Mouse (Mus musculus) heart, postnatal 25 days (tissue): ENCODE results near the gene Cecr2. TPM values are rescaled to one million over a fixed set of nuclear protein-coding genes. Genes with fewer than 3 reads are reported as not detected.
A peak's percentile ranks its signal among the peaks of the same experiment; 100 is the strongest.

Experiments
- DNase-seq: peaks from one replicate; pipeline ENCODE4 v3.0.0; 2022; ENCODE audit warnings: low spot score
- intact Hi-C: fragments of 180-260 bp; cut with DNase I; formaldehyde crosslinking; loops from one replicate; pipeline ENCODE4 v1.15.1; 2025
- total RNA-seq, 2 experiments: library from RNA; stranded (reverse); gene quantifications; 2 replicates each; pipeline ENCODE4 v1.2.3; 2021

Gene Cecr2
- total RNA-seq, 2 experiments from 2014 or later, result 15.3 to 16.2 TPM

DNA sequence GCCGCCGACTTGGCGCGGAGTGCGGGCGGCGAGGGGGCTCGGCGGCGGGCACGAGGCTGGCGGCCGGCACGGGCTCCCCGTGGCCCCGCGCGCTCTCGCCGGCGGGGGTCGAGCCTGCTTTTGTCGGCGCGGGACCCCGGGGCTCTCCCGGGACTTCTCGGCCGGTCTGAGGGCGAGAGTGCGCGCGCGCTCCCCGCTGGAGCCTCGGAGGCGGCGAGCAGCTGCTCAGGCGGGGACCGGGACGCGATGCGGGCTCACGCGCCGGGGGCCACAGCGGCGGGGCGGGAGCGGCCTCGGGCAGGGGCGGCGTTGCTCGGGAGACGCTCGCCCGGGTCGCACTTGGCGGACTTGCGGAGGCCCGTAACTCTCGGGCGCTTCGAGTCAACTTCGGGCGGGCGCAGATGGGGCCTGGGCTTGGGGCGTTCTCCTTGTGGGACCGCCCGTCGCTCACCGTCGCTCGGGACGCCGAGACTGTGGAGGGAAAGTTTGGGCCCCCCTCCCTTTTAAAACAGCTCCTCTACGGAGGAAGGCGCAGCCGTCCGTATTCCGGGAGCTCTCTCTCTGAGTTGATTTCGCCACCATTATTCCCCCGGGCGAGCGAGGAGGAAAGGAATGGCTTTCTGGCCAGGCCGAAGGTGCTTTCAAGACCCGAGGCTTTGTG, 722 bp downstream of the Cecr2 start:
- intact Hi-C loops, result loop anchor here (1.0 to 5.0 kb wide), 2 partner anchors 70 to 128 kb away; no protein-coding TSS in a partner anchor
- peak; percentile 12 for DNase-seq

DNA sequence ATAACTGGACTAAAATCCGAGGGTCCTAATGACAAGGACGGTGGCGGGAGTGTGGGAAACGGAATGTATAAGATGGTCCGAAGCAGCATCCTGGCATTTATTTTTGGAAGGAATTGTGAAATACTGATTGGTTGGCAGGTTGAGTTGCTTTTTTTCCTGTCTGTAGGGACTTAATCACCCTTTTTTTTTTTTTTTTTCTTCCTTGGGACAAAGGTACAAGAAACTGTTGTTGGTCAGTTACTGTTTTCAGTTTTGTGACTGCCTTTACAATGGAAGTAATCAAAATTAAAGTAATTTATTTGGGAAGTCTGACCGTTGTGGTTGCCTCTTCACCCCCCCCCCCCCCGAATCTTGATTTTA, 1.2 kb downstream of the Cecr2 start:
- DNase-seq, result no peak
- intact Hi-C loops, result loop anchor here (1.0 to 5.0 kb wide), 2 partner anchors 70 to 128 kb away; no protein-coding TSS in a partner anchor

DNA sequence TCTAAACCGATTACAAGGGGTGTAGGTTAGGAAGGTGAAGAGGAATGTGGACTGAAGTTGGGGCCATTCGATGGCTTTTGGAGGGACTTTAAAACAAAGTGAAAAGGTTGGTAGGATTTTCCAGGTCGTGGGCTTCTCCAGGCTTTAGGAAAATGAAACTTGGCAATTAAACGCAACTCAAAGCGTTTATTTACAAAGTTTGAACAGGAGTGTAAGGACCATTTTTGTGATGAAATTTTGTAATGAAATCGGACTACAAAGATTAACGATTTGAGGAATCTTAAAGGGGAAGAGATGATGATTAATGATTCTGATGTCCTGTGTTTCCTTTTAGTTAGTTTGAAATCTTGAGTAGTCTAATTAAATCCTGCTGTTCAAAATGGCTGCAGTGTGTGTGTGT, 1.7 kb downstream of the Cecr2 start:
- intact Hi-C loops, result loop anchor here (1.0 to 5.0 kb wide), 2 partner anchors 69 to 129 kb away; no protein-coding TSS in a partner anchor
- no peak for DNase-seq

DNA sequence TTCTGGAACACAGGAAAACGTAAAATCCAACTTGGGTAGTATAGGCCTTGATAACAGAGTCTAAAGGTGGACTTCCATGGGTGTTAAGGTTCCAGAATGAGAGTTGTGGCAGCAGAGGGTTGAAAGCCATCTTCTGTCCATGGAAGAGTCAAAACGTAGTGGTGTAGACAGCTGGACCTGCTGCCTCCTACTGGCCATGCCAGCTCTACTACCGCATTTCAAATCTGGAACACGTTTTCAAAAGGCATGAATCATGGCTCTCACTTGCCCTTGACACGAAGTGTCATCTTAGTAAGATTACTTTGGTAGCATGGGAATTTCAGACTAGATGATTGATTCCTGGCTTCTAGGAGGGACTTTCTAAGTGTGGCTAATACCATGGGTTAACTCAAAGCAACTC, 8.0 kb downstream of the Cecr2 start:
- intact Hi-C loops, result loop anchor here (5.0 kb wide), 1 partner anchor 72 kb away; no protein-coding TSS in a partner anchor

DNA sequence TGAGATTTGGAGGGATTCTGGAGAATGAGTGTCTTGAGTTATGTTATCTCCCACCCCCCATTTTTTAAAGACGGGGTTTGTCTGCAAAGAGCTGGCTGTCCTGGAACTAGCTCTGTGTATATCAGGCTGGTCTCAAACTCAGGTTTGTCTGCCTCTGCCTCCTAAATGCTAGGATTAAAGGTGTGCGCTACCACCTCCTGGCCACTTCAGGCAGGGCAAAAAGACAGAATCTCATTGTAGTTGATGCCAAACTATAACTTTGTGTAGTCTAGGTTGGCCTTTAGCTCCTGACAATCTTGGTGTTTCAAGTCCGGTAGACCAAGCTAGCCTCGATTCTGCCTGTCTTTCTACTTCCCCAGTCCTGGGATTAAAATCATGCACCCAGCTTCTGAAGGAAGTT, 8.7 kb downstream of the Cecr2 start:
- no peak for DNase-seq
- intact Hi-C loops, result loop anchor here (5.0 kb wide), 1 partner anchor 73 kb away; no protein-coding TSS in a partner anchor

More for the DNA sequence above, 8.0 kb downstream of the Cecr2 start:
- DNase-seq, result no peak

DNA sequence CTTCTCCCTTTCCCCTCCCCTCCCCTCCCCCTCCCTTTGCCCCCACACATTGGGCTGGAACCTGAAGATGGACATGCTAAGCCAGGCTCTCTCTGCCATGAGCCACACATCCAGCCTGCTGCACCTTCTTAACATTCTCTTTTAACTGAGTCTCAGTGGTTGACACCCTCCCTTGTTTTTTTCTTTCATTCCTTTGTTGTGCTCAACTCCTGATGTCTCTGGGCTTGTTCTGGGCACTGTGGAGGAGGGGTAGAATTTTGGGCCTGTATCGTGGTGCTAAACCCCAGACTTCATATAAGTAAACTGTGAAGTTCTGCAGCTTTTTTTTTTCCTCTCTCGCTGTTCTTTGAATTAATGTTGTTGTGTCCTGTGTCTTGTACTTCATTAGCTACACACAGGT, 9.8 kb downstream of the Cecr2 start:
- intact Hi-C loops, result no loop called here
- DNase-seq, result no peak

DNA sequence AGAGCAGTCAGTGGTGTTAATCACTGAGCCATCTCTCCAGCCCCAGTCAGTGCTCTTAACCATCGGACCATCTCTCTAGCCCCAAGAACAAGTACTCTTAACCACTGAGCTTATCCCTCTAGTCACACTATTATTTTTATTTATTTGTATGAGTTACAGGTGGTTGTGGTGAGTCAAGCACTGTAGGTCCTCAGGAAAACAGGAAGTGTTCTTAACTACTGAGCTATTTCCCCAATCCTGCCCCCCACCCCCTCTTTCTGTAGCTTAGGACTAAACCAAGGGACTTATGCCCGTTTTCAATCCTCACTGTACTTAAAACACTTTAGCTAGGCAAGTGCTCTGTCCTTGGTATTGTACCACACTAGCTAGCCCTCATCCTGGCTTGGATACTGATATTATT, 17.2 kb downstream of the Cecr2 start:
- intact Hi-C loops, result no loop called here
- DNase-seq, result no peak

DNA sequence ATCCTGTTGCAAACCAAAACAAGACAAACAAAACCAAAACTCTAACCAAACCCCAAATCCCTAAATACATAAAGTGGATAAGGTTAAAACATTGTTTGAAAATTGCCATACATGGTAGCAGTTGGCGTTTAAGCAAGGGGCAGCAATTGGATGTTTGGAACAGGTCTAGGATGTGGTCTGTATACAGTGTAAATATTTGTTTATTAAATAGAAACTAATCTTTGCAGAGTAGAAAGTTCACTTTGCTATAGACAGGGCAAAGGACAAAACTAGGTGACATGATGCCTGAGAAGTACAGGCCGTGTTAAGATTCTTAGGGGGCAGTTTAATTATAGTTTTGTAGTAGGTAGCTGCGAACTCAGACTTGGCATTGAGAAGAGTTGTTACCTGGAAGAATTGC, 18.6 kb downstream of the Cecr2 start:
- intact Hi-C loops, result no loop called here
- DNase-seq, result no peak

DNA sequence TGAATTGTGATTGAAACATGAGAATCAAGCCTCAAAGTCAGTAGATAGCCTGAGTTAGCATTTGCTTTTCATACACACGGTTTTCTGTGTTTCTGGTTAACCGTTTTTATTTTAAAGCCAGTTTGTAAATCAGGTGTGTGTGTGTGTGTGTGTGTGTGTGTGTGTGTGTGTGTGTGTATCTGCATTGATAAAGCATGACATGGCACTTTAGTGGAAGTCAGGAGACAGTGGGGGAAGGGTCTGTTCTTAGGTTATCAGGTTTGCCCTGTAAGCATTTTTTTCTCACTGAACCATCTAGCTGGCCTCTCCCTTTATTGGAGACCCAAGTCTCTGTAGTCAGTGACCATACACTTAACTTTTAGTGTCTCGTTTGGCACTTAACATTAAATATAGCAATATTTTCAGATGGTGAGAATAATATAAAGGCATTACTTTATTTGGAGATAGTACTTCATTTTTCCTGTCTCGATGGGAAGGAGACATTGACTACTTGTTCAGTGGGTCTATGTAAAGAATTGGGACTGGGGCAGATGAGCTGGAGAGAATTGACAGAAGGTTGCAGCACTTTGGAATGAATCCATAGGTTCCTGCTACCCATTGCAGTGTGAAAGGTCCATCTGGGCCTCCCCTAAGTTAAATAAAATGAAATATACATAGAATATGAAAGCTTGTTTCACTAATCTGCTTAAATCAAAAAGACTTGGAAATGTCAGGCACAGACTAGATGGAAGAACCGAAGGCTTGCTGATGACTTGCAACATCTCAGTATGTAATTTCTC, 20.9 kb downstream of the Cecr2 start:
- DNase-seq, result no peak
- intact Hi-C loops, result no loop called here

DNA sequence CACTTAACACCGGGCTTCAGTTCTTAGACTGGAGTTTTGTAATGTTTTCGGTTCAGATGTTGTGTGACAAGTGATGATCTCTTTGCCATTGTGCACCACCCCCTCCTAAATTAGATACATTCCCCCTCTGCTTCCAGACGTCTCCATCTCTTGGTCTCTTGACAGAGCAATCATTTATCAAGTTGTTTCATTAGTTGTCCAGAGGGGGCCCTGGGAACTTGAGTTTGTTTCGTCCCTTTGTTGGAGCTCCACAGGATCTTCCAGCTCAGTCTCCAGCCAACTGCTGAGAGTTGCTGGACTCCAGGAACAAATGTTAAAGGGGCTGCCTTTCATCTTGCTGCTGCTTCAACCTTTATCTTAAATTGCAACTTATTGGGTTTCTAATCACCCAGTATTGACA, 34.1 kb downstream of the Cecr2 start:
- DNase-seq, result no peak
- intact Hi-C loops, result no loop called here

DNA sequence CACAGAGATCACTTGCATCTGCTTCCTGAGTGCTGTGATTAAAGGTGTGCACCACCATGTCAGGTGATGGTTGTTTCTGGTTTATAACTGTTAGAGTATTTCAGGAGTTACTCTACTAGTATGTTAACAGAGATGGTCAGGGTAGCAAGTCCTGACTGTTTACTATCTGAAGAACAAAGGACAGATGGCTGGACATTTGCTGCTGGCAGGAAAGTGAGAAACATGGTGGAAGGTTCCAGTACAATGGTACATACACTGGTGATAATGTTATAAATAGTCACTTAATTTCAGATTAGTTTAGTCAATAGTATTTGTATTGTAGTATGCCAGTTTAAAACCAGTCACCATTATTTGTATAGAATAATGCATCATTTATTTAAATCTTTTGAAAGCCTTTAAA, 38.2 kb downstream of the Cecr2 start:
- no peak for DNase-seq
- intact Hi-C loops, result no loop called here

DNA sequence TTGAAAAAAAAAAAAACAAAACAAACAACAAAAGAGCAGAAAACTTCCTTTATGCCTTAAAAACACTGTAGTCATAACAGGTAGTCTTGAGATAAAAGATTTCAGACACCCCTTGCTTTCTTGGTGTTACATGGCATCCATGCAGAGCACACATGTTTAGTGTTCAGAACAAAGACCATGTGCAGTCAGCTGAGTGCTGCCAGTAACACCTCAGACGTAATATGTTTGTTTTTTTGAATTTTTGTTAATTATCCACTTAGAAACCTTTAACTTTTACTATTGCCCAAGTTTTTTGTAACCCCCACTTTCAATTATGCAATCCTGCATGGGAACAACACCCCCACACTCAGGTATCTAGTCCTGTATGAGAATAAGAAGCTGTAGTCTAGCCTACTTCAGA, 42.6 kb downstream of the Cecr2 start:
- no peak for DNase-seq
- intact Hi-C loops, result no loop called here

DNA sequence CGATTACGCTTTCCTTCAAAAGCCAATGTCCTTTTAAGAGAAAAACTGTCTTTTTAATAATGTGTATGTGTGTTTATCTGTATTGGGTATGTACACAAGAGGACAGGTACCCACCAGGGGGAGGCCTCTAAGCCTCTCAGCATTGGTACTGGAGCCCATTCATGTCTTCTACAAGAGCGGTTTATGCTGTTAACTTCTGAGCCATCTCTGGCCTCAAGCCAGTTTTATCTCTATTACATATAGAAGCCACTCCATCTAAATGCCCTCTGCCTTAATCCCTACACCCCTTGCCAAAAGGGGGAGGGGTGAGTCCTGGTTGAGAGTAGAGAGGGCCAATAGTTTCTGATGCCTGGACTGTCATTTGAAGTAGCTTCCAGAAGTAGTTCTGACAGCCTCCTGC, 48.6 kb downstream of the Cecr2 start:
- intact Hi-C loops, result no loop called here

DNA sequence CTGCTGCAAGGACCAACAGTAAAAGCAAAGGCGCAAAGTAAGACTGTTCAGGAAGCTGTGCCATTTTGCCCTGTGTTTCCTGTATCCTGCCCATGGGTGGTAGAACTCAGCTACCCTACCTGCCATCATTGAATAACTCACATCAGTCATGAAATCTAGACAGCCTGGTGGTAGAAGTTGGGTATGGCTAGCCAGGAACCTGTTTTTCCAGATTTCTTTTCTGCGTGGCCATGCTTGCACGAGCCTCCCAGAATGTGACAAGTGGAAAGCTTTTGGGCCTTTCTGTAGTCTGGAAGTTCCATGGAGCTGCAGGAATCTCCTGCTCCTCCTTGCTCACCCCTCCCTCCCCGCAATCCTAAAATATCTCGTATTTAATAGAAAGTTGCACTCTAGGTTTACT, 49.1 kb downstream of the Cecr2 start:
- intact Hi-C loops, result no loop called here

More for the DNA sequence above, 48.6 kb downstream of the Cecr2 start:
- no peak for DNase-seq

DNA sequence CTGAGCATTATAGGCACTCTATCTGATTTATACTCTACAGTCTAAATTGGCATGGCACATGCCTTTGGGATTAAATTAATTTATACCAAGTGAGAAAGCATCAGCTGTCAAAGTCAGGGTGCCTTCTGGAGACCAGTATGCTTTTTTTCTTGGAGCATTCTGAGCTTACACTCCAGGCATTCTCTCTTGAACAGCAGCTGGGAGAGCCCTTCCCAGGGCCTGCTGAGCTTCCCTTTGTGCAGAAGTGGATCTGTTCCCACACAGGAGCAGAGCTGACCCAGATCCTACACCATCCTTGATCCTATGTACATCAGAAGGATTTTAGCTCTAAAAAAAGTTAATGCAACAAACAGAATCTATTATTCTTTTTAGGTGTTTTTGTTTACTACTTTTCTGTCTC, 49.7 kb downstream of the Cecr2 start:
- intact Hi-C loops, result no loop called here
- no peak for DNase-seq

More for the DNA sequence above, 49.1 kb downstream of the Cecr2 start:
- no peak for DNase-seq

DNA sequence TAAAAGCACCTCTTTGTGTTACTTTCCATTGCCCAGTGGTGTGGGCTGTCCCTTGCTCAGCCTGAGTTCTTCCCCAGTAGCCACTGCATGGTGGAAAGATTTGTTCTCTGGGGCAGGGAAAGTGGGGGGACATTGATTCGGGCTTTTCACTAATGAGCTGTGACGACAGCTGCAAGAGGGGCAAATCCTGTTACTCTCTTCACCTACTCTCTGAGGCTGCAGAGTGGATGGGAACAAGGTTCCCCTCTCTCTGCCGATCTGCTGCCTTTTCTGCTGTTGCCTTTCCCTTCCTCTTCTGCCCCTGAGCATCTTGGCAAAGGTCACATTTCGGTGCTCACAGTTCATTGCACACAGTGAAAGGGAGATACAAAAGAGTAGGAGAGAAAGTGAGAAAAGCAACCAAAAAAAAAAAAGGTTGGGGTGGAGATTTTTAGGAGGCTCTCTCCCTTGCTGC, 50.4 kb downstream of the Cecr2 start:
- intact Hi-C loops, result no loop called here
- no peak for DNase-seq

DNA sequence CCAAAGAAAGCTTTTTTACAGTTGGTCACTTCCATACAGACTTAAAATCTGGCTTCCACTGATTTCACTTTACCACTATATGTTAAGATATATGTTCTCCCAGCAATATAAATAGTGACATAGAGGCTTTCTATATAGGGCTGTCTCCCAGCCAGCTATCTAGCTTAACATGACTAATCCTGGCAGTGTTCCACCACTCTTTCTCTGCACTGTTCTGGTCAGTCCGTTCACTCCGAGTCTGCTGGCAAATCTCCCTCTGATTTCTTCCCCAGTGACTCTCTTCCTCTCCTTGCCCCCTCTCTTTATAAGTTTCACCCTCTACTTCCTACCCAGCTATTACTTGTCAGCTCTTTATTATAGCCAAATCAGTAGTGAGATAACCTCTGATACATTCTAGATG, 59.8 kb downstream of the Cecr2 start:
- intact Hi-C loops, result no loop called here
- DNase-seq, result no peak

DNA sequence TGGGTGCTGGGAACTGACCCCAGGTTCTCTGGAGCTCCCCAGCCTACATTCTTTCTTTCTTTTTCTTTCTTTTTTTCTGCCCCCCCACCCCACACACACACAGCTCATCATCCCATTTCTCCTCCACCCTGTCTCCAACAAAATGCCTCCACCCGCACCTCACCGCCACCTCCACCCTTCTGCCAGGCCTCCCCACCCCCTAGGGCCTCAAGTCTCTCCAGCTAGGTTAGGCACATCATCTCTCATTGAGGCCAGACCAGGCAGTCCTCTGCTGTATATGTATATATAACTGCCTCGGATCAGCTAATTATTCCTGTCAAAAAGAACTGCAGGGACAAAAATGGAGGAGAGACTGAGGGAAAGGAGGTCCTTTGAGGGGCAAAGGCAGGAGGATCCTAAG, 69.8 kb downstream of the Cecr2 start:
- DNase-seq, result no peak
- intact Hi-C loops, result loop anchor here (1.0 to 5.0 kb wide), 4 partner anchors 69 to 197 kb away; partner anchors contain the start of gene Cecr2

DNA sequence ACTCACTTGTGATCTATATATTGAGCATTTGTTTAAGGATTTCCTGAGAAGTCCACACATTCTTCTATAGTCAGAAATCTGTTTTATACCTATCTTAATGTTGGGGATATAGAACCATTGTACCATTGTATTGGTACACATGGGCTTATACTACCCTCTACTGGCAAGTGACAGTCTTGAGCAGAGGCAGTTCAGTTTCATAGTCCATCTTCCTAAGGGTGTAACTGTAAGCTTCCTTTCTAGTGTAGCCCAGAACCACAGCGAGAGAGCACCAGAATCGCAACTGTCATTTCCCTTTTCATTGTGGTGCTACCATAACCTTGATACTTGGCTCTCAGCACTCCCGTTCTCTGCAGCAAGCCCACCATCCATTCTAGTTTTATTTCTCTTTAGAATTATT, 70.4 kb downstream of the Cecr2 start:
- DNase-seq, result no peak
- intact Hi-C loops, result loop anchor here (1.0 to 5.0 kb wide), 4 partner anchors 69 to 197 kb away; partner anchors contain the start of gene Cecr2

DNA sequence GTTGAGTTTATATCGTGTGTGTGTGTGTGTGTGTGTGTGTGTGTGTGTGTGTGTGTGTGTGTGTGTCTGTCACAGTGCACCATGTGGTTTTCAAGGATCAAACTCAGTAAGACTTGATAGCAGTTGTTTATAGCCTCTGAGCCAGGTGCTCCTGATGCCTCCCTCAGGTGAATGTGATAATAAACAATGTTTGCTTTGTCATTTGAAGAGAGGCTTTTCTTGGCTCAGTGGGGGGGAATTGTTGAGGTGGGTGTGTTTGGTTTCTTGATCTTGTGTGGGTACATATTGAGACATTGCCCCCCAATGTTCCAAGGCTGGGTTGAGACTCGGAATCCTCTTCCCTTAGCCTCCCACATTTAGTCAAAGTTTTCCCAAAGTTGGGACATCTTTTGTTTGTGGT, 77.0 kb downstream of the Cecr2 start:
- no peak for DNase-seq
- intact Hi-C loops, result no loop called here

DNA sequence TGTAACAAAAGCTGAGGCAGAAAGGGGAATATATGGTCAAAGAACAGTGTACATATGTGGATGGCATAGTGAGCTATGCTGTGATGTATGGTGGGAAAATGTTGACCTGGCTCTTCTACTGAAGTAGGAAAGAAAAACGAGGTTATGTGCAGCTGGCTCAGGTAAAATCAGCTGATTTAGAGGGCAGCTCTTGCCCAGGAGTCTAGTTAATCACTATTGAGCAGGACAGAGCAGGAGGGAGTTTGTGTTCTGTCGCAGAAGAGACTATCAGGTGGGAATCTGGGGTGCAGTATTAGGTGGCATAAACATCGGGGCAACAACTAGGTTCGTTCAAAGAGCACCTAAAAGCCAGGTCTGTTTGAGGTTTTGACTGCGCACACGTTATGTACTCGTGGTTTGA, 78.1 kb downstream of the Cecr2 start:
- intact Hi-C loops, result no loop called here
- DNase-seq, result no peak
